Mouse (Mus musculus): ENCODE results near the gene Cmklr1. TPM values are rescaled to one million over a fixed set of nuclear protein-coding genes. Genes with fewer than 3 reads are reported as not detected.
A peak's percentile ranks its signal among the peaks of the same experiment; 100 is the strongest.
"Not testable (repeated sequence)": the region's sequence is repeated elsewhere in the genome, so short reads cannot be mapped to it uniquely, and the experiment has no call there.

Gene Cmklr1
- polyA plus RNA-seq, 1 experiment from 2014 or later: 1.8 TPM

- ATAC-seq (replicated peaks; ENCODE audit: insufficient number of reproducible peaks, low FRiP score, low TSS enrichment): no peak
- Histone ChIP-seq H3K4me1 (ENCODE audit: control insufficient read depth, insufficient read depth, low read length) (no peaks in the 10 kb centered on the region), H3K4me3 (ENCODE audit: low read depth, low read length) (no peak overlapping the region), H3K9me3 (replicated peaks; ENCODE audit: control insufficient read depth, low read length) (no peaks in the 10 kb centered on the region), H3K36me3 (ENCODE audit: control insufficient read depth, insufficient read depth, low read length) (no peaks in the 10 kb centered on the region), H3K4me2 (no peak overlapping the region), H3K9ac (ENCODE audit: low read depth, low read length) (no peak overlapping the region), H3K27me3 (ENCODE audit: control insufficient read depth, insufficient read depth, low read length) (no peaks in the 10 kb centered on the region), H3K27ac (ENCODE audit: low read depth, low read length) (no peak overlapping the region)
- 67% methylated on average over 9 of the region's 9 CpGs for WGBS (ENCODE audit: insufficient replicate concordance)
These were observed 53.4 kb downstream of the Cmklr1 start for GRCm38 (mm10) chr5:113596780-113597353.

- no peak for ATAC-seq (replicated peaks; ENCODE audit: insufficient number of reproducible peaks, low FRiP score, low TSS enrichment)
- H3K36me3 ChIP-seq (ENCODE audit: control insufficient read depth, insufficient read depth, low read length): no peaks in the 10 kb centered on the region
- H3K4me3 ChIP-seq (ENCODE audit: low read depth, low read length): no peak overlapping the region
- no peak overlapping the region for H3K27ac ChIP-seq (ENCODE audit: low read depth, low read length)
- WGBS (ENCODE audit: insufficient replicate concordance): 79% methylated on average over 9 of the region's 9 CpGs
- H3K9me3 ChIP-seq (replicated peaks; ENCODE audit: control insufficient read depth, low read length): no peaks in the 10 kb centered on the region
- no peaks in the 10 kb centered on the region for H3K27me3 ChIP-seq (ENCODE audit: control insufficient read depth, insufficient read depth, low read length)
- H3K4me1 ChIP-seq (ENCODE audit: control insufficient read depth, insufficient read depth, low read length): no peaks in the 10 kb centered on the region
- H3K4me2 ChIP-seq: no peak overlapping the region
- H3K9ac ChIP-seq (ENCODE audit: low read depth, low read length): no peak overlapping the region
These were observed 54.0 kb downstream of the Cmklr1 start for GRCm38 (mm10) chr5:113596252-113596651.

- no peak overlapping the region for H3K9ac ChIP-seq (ENCODE audit: low read depth, low read length)
- no peak for ATAC-seq (replicated peaks; ENCODE audit: insufficient number of reproducible peaks, low FRiP score, low TSS enrichment)
- H3K27ac ChIP-seq (ENCODE audit: low read depth, low read length): no peak overlapping the region
- no peak overlapping the region for H3K4me3 ChIP-seq (ENCODE audit: low read depth, low read length)
- H3K27me3 ChIP-seq (ENCODE audit: control insufficient read depth, insufficient read depth, low read length): no peaks in the 10 kb centered on the region; the same call in 1 of the 2 replicates
- no peaks in the 10 kb centered on the region for H3K9me3 ChIP-seq (replicated peaks; ENCODE audit: control insufficient read depth, low read length)
- H3K4me2 ChIP-seq: no peak overlapping the region
- no peaks in the 10 kb centered on the region for H3K36me3 ChIP-seq (ENCODE audit: control insufficient read depth, insufficient read depth, low read length)
- H3K4me1 ChIP-seq (ENCODE audit: control insufficient read depth, insufficient read depth, low read length): no peaks in the 10 kb centered on the region
- WGBS (ENCODE audit: insufficient replicate concordance): 82% methylated on average over 6 of the region's 6 CpGs
These were observed 56.1 kb downstream of the Cmklr1 start for GRCm38 (mm10) chr5:113593911-113594705.

- ATAC-seq (replicated peaks; ENCODE audit: insufficient number of reproducible peaks, low FRiP score, low TSS enrichment): 0 out of 2 replicates have a peak, but pooled peaks have one; percentile 21
- H3K27me3 ChIP-seq (ENCODE audit: control insufficient read depth, insufficient read depth, low read length): no peaks in the 10 kb centered on the region; the same call in 1 of the 2 replicates
- H3K27ac ChIP-seq (ENCODE audit: low read depth, low read length): no peak overlapping the region
- no peak overlapping the region for H3K9ac ChIP-seq (ENCODE audit: low read depth, low read length)
- H3K4me2 ChIP-seq: no peak overlapping the region
- H3K4me1 ChIP-seq (ENCODE audit: control insufficient read depth, insufficient read depth, low read length): no peaks in the 10 kb centered on the region
- 21% methylated on average over 6 of the region's 6 CpGs for WGBS (ENCODE audit: insufficient replicate concordance)
- no peaks in the 10 kb centered on the region for H3K36me3 ChIP-seq (ENCODE audit: control insufficient read depth, insufficient read depth, low read length)
- H3K9me3 ChIP-seq (replicated peaks; ENCODE audit: control insufficient read depth, low read length): no peaks in the 10 kb centered on the region
- no peak overlapping the region for H3K4me3 ChIP-seq (ENCODE audit: low read depth, low read length)
These were observed 58.4 kb downstream of the Cmklr1 start for GRCm38 (mm10) chr5:113591751-113592230.

GRCm38 (mm10) chr5:113591166-113591565, 59.1 kb downstream of the Cmklr1 start:
- H3K27ac ChIP-seq (ENCODE audit: low read depth, low read length): no peak overlapping the region
- H3K36me3 ChIP-seq (ENCODE audit: control insufficient read depth, insufficient read depth, low read length): no peaks in the 10 kb centered on the region
- no peak overlapping the region for H3K4me2 ChIP-seq
- 3% methylated on average over 3 of the region's 3 CpGs for WGBS (ENCODE audit: insufficient replicate concordance)
- no peaks in the 10 kb centered on the region; the same call in 1 of the 2 replicates for H3K27me3 ChIP-seq (ENCODE audit: control insufficient read depth, insufficient read depth, low read length)
- no peak overlapping the region for H3K4me3 ChIP-seq (ENCODE audit: low read depth, low read length)
- no peak for ATAC-seq (replicated peaks; ENCODE audit: insufficient number of reproducible peaks, low FRiP score, low TSS enrichment)
- H3K4me1 ChIP-seq (ENCODE audit: control insufficient read depth, insufficient read depth, low read length): no peaks in the 10 kb centered on the region
- no peak overlapping the region for H3K9ac ChIP-seq (ENCODE audit: low read depth, low read length)
- no peaks in the 10 kb centered on the region for H3K9me3 ChIP-seq (replicated peaks; ENCODE audit: control insufficient read depth, low read length)

- WGBS (ENCODE audit: insufficient replicate concordance): 66% methylated on average over 5 of the region's 5 CpGs
- Histone ChIP-seq H3K27ac (ENCODE audit: low read depth, low read length) (no peak overlapping the region), H3K9ac (ENCODE audit: low read depth, low read length) (no peak overlapping the region)
These were observed 60.1 kb downstream of the Cmklr1 start for GRCm38 (mm10) chr5:113590010-113590640.

GRCm38 (mm10) chr5:113586458-113586849, 63.8 kb downstream of the Cmklr1 start:
- not testable (repeated sequence) for H3K9me3 ChIP-seq (replicated peaks; ENCODE audit: control insufficient read depth, low read length); H3K4me1 ChIP-seq (ENCODE audit: control insufficient read depth, insufficient read depth, low read length); H3K27me3 ChIP-seq (ENCODE audit: control insufficient read depth, insufficient read depth, low read length); H3K4me3 ChIP-seq (ENCODE audit: low read depth, low read length); H3K36me3 ChIP-seq (ENCODE audit: control insufficient read depth, insufficient read depth, low read length); H3K27ac ChIP-seq (ENCODE audit: low read depth, low read length); ATAC-seq (replicated peaks; ENCODE audit: insufficient number of reproducible peaks, low FRiP score, low TSS enrichment); H3K4me2 ChIP-seq; H3K9ac ChIP-seq (ENCODE audit: low read depth, low read length)
- WGBS (ENCODE audit: insufficient replicate concordance): 44% methylated on average over 5 of the region's 5 CpGs

More at GRCm38 (mm10) chr5:113590010-113590640, 60.1 kb downstream of the Cmklr1 start:
- no peaks in the 10 kb centered on the region; the same call in 1 of the 2 replicates for H3K27me3 ChIP-seq (ENCODE audit: control insufficient read depth, insufficient read depth, low read length)
- H3K4me2 ChIP-seq: no peak overlapping the region
- H3K36me3 ChIP-seq (ENCODE audit: control insufficient read depth, insufficient read depth, low read length): no peaks in the 10 kb centered on the region
- no peaks in the 10 kb centered on the region for H3K9me3 ChIP-seq (replicated peaks; ENCODE audit: control insufficient read depth, low read length)
- no peak for ATAC-seq (replicated peaks; ENCODE audit: insufficient number of reproducible peaks, low FRiP score, low TSS enrichment)
- H3K4me3 ChIP-seq (ENCODE audit: low read depth, low read length): no peak overlapping the region
- no peaks in the 10 kb centered on the region for H3K4me1 ChIP-seq (ENCODE audit: control insufficient read depth, insufficient read depth, low read length)

- H3K27me3 ChIP-seq (ENCODE audit: control insufficient read depth, insufficient read depth, low read length); H3K4me2 ChIP-seq; H3K9ac ChIP-seq (ENCODE audit: low read depth, low read length); ATAC-seq (replicated peaks; ENCODE audit: insufficient number of reproducible peaks, low FRiP score, low TSS enrichment); H3K9me3 ChIP-seq (replicated peaks; ENCODE audit: control insufficient read depth, low read length); H3K4me3 ChIP-seq (ENCODE audit: low read depth, low read length); H3K36me3 ChIP-seq (ENCODE audit: control insufficient read depth, insufficient read depth, low read length); H3K4me1 ChIP-seq (ENCODE audit: control insufficient read depth, insufficient read depth, low read length); H3K27ac ChIP-seq (ENCODE audit: low read depth, low read length): not testable (repeated sequence)
- WGBS (ENCODE audit: insufficient replicate concordance): 77% methylated on average over 17 of the region's 17 CpGs
These were observed 64.4 kb downstream of the Cmklr1 start for GRCm38 (mm10) chr5:113585619-113586457.
